Mouse (Mus musculus): ENCODE results near the gene Frem3.

DNA sequence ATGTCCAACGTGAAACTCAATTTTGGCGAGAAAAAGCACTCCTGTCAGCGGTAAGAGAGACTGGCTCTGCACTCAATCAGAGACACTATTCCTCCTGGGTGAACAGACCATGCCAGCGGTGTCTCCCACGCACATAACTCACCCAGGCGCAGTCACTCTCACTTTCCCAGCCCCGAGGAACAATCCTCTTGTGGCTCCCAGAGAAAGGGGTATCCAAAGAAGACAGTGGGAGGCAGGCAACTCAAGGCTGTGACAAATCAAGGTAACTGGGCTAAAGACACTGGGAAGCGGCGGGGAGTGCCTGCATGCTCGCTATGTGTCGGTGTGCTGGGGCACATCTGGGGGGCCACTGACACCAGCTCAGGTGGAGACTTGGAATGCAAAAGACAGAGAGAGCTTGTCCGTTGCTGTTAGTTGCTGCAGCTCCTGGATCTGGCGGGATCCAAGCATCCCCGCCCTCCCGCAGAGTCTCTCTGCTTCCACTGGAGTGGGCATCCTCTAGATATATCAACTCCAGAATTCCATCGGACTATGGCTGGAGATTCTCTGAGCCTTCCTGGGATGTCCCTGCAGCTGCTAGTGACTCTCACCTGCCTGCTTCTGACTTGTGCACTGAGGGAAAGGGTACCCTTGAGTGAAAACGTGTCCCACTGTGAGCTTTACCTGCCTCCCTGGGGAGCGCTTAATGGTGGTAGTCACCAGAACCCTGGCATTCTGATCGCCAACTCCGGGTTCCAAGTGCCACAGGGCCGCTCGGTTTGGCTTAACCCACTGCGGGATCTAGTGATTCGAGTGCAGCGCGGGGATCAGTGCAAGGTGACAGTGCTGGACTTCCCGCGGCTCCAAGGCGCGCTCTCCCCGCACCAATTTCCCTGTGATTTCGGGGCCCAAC is at the start of gene Frem3:
- no peak for TF ChIP-seq CTCF (IDR thresholded peaks at IDR 0.05)
- TF ChIP-seq POLR2A (IDR thresholded peaks at IDR 0.05; ENCODE audit: insufficient read depth, low read depth, low read length), result no peak
